In the genomic region with DNA sequence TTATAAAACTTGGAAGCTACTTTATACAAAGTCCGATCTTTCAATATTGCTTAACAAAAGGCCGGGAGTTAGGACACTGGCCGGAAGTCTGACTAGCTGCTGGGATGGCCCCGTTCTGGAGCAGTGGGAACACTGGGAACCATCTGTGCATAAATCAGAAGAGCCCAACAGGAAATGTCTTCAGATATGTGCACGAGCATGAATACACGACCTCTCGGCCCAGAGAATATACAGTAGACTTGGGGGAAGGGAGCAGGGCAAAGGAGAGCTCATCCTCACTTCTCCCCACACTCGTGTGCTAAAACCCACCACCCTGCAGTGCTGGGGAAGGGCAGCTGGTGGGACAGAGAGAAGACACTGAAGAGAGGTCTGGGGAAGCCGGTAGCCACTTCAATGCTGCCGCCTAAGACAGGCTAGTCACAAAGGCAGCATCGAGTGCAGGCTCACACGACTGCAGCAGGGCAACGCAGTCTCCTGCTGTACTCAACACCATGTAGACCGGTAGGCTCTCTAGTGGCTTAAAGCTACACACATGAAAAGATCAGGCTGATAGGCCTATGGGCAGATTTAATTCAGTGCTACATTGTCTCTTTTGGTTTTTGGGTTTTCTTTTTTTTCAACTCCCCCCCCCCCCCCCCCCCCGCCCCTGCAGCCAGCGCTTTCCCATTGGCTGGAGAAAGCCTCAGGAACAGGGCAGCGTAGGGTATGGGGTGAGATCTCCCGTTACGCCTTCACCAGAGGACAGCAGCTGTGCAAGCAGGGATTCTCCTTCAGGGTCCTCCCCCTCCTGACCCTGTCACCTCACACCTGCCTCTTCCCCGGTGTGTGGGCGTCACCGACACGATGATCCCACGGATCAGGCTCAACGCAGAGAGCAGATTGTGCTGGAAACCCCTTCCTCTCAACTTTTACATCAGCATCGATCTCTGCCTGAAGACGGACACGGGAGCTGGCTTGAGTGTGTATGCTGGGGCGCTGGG, we compare ENCODE assay signal across 7 mouse cellular contexts. TPM values are rescaled to one million over a fixed set of nuclear protein-coding genes. Genes with fewer than 3 reads are reported as not detected.
DNase-seq lines count a peak whose midpoint lies in the region; ATAC-seq and TF ChIP-seq lines count a peak whose summit lies in the region.

No protein-coding gene starts in this region.

- H3K9ac ChIP-seq in forebrain, embryonic 13.5 days, result 0 out of 2 replicates have a peak overlapping the region, but pooled peaks have one; percentile 26
- peak overlapping the region; percentile 54 for H3K9ac ChIP-seq in intestine, embryonic 16.5 days (ENCODE audit: low read depth, low read length)
- H3K9ac ChIP-seq in lung, embryonic 14.5 days, result peak overlapping the region; percentile 33
- peak overlapping the region; percentile 31; the same call in 1 of the 2 replicates for H3K9ac ChIP-seq in stomach, postnatal 0 days (ENCODE audit: low read length)

- H3K4me1 ChIP-seq in forebrain, embryonic 13.5 days, result peaks cover 7% of the 10 kb centered on the region
- H3K4me1 ChIP-seq in intestine, embryonic 16.5 days (ENCODE audit: control insufficient read depth, insufficient read depth, low read length), result peaks cover 18% of the 10 kb centered on the region
- H3K4me1 ChIP-seq in lung, embryonic 14.5 days (ENCODE audit: insufficient read depth), result 0 out of 2 replicates have a peak, but pooled peaks cover 5% of the 10 kb centered on the region
- no peaks in the 10 kb centered on the region for H3K4me1 ChIP-seq in stomach, postnatal 0 days (replicated peaks; ENCODE audit: control insufficient read depth, insufficient read depth)

- no peak overlapping the region for H3K27ac ChIP-seq in forebrain, embryonic 13.5 days
- peak overlapping the region; percentile 69 for H3K27ac ChIP-seq in intestine, embryonic 16.5 days (ENCODE audit: low read length)
- H3K27ac ChIP-seq in lung, embryonic 14.5 days (ENCODE audit: low read depth), result peak overlapping the region; percentile 87
- peak overlapping the region; percentile 40 for H3K27ac ChIP-seq in stomach, postnatal 0 days (replicated peaks)

- peak overlapping the region; percentile 34 for H3K4me2 ChIP-seq in forebrain, embryonic 13.5 days
- H3K4me2 ChIP-seq in intestine, embryonic 16.5 days (ENCODE audit: low read depth, low read length), result peak overlapping the region; percentile 40
- H3K4me2 ChIP-seq in lung, embryonic 14.5 days, result peak overlapping the region; percentile 37
- H3K4me2 ChIP-seq in stomach, postnatal 0 days (replicated peaks; ENCODE audit: low read depth), result peak overlapping the region; percentile 11

- no peak for TF ChIP-seq EP300 in stomach, postnatal 0 days (optimal IDR thresholded peaks at IDR 0.05)

- H3K4me3 ChIP-seq in forebrain, embryonic 13.5 days, result no peak overlapping the region
- H3K4me3 ChIP-seq in intestine, embryonic 16.5 days (ENCODE audit: low read length), result no peak overlapping the region; the same call in 1 of the 2 replicates
- H3K4me3 ChIP-seq in lung, embryonic 14.5 days (ENCODE audit: low read depth, low read length), result peak overlapping the region; percentile 4; the same call in 1 of the 2 replicates
- no peak overlapping the region for H3K4me3 ChIP-seq in stomach, postnatal 0 days (ENCODE audit: low read depth, low read length)

- H3K27me3 ChIP-seq in forebrain, embryonic 13.5 days, result no peaks in the 10 kb centered on the region
- H3K27me3 ChIP-seq in intestine, embryonic 16.5 days (replicated peaks; ENCODE audit: control insufficient read depth, insufficient read depth, low read length), result no peaks in the 10 kb centered on the region
- H3K27me3 ChIP-seq in lung, embryonic 14.5 days (ENCODE audit: insufficient read depth, low read length), result no peaks in the 10 kb centered on the region
- H3K27me3 ChIP-seq in stomach, postnatal 0 days (ENCODE audit: control insufficient read depth, insufficient read depth, low read length), result no peaks in the 10 kb centered on the region

- H3K9me3 ChIP-seq in forebrain, embryonic 13.5 days (replicated peaks), result no peaks in the 10 kb centered on the region
- H3K9me3 ChIP-seq in intestine, embryonic 16.5 days (ENCODE audit: control insufficient read depth, low read length), result no peaks in the 10 kb centered on the region
- H3K9me3 ChIP-seq in lung, embryonic 14.5 days (ENCODE audit: low read depth, low read length), result no peaks in the 10 kb centered on the region
- no peaks in the 10 kb centered on the region for H3K9me3 ChIP-seq in stomach, postnatal 0 days (ENCODE audit: control insufficient read depth, low read length)

- ATAC-seq in forebrain, embryonic 13.5 days, result no peak; the same call in 1 of the 2 replicates
- ATAC-seq in intestine, embryonic 16.5 days, result 0 out of 2 replicates have a peak, but pooled peaks have one; percentile 21
- peak; percentile 64 for ATAC-seq in lung, embryonic 14.5 days (ENCODE audit: insufficient read depth)
- ATAC-seq in stomach, postnatal 0 days (ENCODE audit: low FRiP score, low TSS enrichment), result no peak

- 33% methylated on average over 27 of the region's 29 CpGs for WGBS in forebrain, embryonic 13.5 days
- 27% methylated on average over 27 of the region's 29 CpGs for WGBS in intestine, embryonic 16.5 days
- 9% methylated on average over 27 of the region's 29 CpGs for WGBS in lung, embryonic 14.5 days
- 32% methylated on average over 27 of the region's 29 CpGs for WGBS in stomach, postnatal 0 days

- H3K36me3 ChIP-seq in forebrain, embryonic 13.5 days (ENCODE audit: poor library complexity, severe bottlenecking), result peaks cover 35% of the 10 kb centered on the region
- H3K36me3 ChIP-seq in intestine, embryonic 16.5 days (ENCODE audit: control insufficient read depth, insufficient read depth, low read length), result peaks cover 11% of the 10 kb centered on the region
- H3K36me3 ChIP-seq in lung, embryonic 14.5 days (ENCODE audit: insufficient read depth), result peaks cover 29% of the 10 kb centered on the region
- H3K36me3 ChIP-seq in stomach, postnatal 0 days (ENCODE audit: control insufficient read depth, insufficient read depth, low read length), result peaks cover 22% of the 10 kb centered on the region

- peak; percentile 57 to 61 for DNase-seq in cerebellum, postnatal 25 days
- DNase-seq in lung, embryonic 14.5 days, result peak; percentile 70
- no peak for DNase-seq in stomach, postnatal 0 days (ENCODE audit: low spot score)
- no peak for DNase-seq in gastrocnemius, postnatal 10 days
- no peak for DNase-seq in layer of hippocampus, postnatal 36 days

- no peak for TF ChIP-seq CTCF in lung, embryonic 14.5 days (IDR thresholded peaks at IDR 0.05; ENCODE audit: low read depth)
- TF ChIP-seq CTCF in stomach, postnatal 0 days (IDR thresholded peaks at IDR 0.05; ENCODE audit: low read depth), result no peak

RNA-seq across cellular contexts. Expression of gene Blm, which starts 52.1 kb away (rescaled TPM):
- 23.7 and 26.6 TPM in 2 replicates for polyA plus RNA-seq in forebrain, embryonic 13.5 days (2015; fragmentation: Nextera tagmentation; extraction: Ambion mirVana)
- 11.7 and 12.8 TPM in 2 replicates for polyA plus RNA-seq in intestine, embryonic 16.5 days (2015; fragmentation: Nextera tagmentation; extraction: Ambion mirVana)
- 40.8 and 42.0 TPM in 2 replicates for polyA plus RNA-seq in lung, embryonic 14.5 days (2014; fragmentation: Nextera tagmentation; extraction: Ambion mirVana)
- polyA plus RNA-seq in stomach, postnatal 0 days (2015; fragmentation: Nextera tagmentation; extraction: Ambion mirVana), result 3.2 TPM in 2 replicates
- total RNA-seq in gastrocnemius, postnatal 10 days (2021), result 1 to 10 TPM; 5.4 to 6.3 TPM
- 1 to 10 TPM; 2.0 to 4.7 TPM for total RNA-seq in layer of hippocampus, postnatal 36 days (2021)

Comparison
In these comparisons a context has a peak if more than half of its experiments do, and no peak if none do; other contexts are left out.
1. DNase-seq: peak in cerebellum, postnatal 25 days (2 of 2) and lung, embryonic 14.5 days (single experiment); none in stomach, postnatal 0 days (single experiment), gastrocnemius, postnatal 10 days (single experiment) and layer of hippocampus, postnatal 36 days (0 of 2).
2. ATAC-seq: peak in intestine, embryonic 16.5 days (single experiment) and lung, embryonic 14.5 days (single experiment); none in forebrain, embryonic 13.5 days (single experiment) and stomach, postnatal 0 days (single experiment).
3. Peak in every context shown above with its lines, with median percentiles within 50 percentile points of each other: H3K4me2 ChIP-seq and H3K9ac ChIP-seq.